Mouse (Mus musculus): ENCODE measurements around the gene Cyren.
A peak's percentile ranks its signal among the peaks of the same experiment; 100 is the strongest.

The Cyren gene

DNA sequence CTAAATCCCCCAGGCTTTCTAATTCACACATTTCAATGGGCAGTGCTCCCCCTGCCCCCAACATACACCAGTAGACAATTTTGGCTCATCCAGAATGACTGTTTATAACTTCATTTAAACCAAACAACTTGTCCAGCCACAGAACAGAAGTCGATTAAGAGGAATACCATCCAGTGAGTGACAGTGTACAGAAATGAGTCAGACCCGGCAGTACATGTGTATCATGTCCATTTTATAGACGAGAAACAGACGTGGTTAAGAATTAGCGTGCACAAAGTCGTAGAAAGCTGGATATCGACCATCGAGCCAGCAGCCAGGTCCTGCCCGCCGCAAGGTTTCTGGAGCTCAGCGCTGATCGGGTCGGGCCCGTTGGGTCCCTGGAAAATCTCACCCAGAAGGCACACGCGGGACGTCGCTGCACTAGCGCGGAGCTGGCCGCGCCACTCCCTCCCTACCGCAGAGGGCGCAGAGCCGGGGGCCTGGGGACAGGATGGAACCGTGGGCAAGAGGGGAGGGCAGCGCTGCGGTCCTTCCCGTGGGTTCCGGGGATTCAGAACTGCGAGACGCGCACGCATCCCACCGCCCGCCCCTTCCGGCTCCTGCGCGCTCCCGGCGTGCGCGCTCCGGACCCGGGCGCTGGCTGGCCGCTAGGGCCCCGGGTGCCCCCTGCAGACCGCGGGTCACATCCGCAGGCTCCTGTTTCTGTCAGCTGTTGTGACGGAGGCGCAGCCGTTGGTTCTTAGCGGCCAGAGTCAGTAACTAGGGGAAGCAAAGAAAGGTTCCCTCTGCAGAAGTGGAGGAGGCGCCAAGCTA lies at the start of gene Cyren:
TSS of gene Cyren (minus strand) at position 552 of the 813 bp plus-strand sequence.
- peak; percentile 95 for DNase-seq

DNA sequence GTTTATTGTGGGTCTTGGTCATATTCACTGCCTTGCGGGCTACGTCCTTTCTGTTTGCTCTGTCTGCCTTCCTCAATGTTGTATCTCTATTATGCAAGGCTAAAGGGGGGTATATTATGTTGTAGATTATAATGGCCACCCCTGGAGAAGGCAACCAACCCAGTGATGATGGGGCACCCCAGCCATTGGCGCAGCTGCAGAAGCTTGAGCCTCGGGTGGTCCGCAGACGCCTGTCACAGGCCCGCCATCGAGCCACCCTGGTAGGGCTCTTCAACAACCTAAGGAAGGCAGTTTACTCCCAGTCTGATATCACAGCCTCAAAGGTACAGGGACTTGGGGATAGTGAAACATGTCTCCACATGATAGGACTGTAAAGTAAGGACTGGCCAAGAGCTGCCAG lies 49.7 kb upstream of the Cyren start:
- DNase-seq: no peak

DNA sequence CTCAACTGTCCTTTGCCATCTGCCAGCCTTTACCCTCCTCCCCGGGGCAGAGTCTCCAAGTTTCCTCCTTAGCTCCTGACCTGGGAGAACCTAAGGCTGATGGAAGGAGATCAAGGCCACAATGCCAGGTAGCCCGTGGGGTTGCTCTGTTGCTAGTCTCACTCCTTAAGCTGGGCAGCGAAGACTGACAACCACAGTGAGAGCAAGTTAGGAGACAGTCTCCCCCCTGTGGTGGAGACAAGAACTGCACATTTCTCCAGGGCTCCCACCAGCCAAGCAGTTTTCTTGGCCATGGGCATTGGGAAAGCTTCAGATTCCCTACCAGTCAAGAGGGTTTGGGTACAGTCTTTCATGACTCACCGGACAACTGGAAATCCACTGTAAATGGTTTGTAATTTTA lies 49.3 kb upstream of the Cyren start:
- DNase-seq: peak; percentile 76

DNA sequence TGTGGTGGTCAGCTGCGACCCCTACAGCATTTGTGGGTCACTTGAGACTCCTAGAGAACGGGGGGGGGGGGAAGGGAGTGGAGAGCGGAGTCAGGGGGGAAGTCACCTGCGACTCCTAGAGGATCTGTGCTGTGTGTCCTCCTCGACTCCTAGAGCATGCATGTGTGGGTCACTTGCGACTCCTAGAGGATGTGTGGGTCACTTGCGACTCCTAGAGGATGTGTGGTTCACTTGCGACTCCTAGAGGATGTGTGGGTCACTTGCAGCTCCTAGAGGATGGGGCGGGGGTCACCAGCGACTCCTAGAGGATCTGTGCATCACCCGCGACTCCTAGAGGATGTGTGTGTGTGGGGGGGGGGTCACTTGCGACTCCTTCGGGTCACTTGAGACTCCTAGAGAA lies 44.1 kb upstream of the Cyren start:
- peak; percentile 39 for DNase-seq

DNA sequence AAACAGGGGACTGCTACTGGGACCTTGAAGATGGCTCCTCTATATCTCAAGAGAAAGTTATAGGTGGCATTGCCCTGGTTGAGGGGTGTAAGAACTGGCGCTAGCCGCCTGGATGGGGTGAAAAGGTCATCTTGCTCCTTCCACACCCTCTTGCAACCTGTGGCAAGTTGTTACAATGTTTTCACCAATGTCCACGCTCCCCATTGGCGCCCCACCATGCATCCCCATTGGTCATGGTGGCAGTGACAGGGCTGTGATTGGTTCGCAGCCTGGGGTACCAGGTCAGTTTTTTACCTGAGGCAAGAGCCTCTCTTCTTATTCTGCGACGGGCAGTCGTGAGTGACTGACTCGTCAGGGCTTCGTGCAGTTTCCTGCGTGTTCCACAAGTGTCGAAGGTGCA lies 42.8 kb upstream of the Cyren start:
- DNase-seq: no peak

DNA sequence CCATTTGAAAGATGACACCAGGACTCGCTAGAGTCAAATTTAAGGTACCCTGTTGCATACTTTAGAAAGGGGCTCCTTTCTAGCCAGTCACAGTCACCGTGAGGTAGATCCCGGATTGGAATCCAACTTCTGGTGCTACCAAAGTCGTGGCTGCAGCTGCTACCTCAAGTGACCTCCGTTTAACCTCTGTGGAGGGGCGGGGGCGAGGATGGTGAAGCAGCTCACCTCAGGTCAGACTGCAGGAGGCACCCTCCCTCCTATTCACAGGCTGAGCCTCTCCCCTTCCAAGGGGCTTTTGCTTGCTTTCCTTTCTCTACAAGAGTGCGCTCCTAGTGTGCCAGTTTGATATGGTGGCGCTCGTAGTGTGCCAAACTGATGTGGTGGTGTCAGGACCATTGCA lies 42.1 kb upstream of the Cyren start, which contains the start of gene Stra8:
TSS of gene Stra8 (plus strand) at position 208 of the 400 bp plus-strand sequence.
- no peak for DNase-seq

DNA sequence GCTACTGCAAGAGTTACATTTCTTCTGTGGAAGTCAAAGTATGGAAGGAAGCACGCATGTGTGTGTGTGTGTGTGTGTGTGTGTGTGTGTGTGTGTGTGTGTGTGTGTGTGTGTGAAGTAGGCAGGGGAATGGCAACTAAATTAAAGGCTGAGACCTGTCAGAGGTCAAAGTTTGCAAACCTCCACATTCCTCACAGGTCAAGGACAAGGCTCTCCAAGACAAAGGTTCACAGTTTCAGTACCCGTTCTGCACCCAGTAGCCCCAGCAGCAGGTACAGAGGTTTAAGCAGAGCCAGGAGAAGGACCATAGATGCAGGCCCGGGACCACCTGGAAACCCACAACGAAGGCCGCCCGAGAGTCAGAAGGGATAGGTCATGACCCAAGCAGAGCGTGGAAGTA lies 41.3 kb upstream of the Cyren start:
- no peak for DNase-seq

DNA sequence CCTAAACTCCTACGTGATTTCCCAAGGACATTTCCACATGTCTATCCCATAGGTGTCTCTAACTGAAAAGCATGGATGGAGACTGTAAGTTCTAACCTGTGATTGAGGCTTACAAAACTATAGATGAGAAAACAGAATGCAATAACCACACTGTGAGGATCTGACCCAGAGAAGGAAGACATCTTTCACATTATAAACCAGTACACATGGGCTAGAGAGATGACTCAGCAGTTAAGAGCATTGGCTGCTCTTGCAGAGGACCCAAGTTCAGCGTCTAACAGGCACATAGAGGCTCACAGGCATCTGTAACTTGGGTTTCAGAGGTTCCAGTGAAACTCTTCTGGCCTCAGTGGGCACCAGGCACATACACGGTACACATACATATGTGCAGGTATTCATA lies 36.6 kb upstream of the Cyren start:
- no peak for DNase-seq

DNA sequence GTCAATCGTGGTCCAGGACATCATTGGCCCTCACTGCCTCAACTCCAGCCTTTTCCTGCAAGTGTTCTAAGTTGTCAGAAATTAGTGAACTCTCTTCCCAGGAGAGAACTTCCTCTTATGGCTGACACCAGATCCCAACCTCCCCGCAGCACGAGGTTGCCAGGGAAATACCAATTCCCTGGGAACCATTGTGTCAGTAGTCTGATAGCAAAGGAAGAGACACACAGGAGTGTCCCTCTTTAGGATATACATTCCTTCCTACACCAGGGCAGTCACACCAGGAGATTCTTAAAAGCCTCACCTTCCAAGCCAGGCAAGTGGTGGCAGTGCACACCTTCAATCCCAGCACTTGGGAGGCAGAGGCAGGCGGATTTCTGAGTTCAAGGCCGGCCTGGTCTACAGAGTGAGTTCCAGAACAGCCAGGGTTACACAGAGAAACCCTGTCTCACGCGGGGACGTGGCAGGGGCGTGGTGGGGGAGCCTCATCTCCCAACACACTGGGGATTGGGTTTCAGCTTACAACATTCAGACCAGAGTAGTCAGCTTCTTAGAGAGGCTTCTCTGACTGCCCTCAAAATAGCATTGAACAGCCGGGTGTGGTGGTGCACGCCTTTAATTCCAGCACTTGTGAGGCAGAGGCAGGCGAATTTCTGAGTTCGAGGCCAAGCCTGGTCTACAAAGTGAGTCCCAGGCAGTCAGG lies 35.6 kb upstream of the Cyren start:
- no peak for DNase-seq

DNA sequence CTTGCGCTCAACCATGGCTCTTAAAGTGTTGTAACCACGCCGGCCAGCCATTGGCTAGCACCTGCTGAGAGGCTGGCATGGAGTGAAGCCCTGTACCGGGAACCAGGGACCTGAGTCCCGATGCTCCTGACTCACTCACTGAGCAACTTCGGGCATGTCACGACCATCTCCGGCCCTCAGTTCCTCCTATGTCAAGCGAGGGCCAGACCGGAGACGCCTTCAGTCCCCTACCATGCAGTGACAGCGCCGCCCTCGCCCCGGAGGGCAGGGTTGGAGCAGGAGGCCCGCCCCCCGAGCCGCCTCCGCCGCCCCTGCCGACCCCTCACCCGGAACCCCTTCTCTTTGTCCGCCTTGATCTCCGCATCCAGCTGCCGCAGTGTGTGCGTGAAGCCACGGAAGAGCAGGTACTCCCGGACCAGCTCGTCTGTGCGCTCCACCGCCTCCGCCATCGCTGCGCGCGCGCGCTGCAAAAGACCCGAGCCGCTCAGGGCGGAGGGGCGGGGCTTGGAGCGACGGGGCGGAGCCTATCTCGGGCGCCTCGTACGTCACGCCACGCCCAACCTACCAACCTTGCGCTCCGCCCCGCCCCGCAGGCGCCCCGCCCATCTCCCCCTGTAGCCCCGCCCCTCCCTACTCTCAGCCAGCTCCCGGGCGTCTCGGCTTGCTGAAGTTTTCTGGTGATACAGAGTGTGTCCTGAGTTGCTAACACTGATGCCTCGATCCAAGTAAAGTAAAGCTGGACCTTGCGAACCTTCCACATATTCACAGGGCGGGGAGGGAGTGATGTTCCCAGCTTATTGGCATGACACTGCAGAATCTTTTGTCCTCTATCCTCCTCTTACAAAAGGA lies 32.7 kb upstream of the Cyren start, which contains the start of gene Wdr91:
TSS of gene Wdr91 (minus strand) at position 506 of the 849 bp plus-strand sequence.
- peak; percentile 95 for DNase-seq

DNA sequence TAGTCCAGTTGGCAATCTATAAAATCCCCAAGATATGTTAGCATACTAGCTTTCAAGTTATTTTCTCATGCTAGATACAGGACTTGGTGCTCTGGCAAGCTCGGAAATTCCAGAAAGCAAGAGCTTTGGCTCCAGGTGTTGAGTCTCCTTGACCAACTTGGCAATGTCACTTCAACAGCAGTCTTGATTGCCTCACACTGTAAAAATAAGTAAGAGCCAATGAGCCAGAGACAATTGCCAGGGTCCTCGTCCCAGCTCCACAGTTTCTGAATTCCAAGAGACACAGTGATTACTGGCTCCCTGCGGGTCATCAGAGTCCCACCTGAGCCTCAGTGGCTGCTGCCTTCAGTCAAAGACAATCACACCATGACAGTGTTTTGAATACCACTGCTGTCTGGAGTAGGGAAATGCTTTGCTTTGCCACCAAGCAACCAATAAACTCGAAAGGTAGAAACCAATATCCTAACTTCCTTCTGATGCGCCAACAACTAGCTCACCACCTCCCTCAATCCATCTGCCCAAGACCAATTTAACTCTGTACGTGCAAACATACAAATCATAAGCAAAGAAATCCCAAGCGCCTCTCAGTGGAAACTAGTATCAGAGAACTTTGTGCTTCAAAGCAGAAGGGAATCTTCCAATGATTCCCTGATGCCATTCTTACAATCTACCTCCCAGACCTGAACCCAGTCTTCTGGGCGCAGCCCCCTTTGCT lies 31.9 kb upstream of the Cyren start:
- DNase-seq: no peak

DNA sequence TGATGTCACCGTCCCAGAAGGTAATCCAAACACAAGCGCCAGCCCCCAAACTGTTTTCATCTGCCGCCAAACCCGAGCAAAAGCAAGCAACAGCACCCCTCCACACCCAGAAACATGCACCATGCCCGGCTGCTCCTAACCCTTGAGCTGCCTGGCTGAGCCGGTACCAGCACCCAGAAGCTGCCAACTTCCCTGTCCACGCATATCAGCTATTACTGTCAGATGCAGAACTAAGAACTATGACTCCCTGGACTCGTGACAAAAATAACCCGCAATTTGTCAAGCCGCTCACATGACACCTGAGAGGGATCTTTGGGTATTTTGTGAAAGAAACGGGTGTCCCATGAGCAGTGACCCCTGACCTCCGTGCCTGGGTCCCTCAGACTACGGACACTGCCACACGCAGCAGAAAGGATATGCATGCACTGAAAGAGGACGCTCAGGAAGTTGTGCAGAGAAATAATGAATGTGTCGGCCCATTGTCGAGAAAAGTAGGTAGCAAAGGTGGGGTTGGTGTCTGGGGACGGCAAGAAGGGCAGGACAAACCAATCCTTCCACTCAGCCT lies 29.9 kb upstream of the Cyren start:
- DNase-seq: no peak

DNA sequence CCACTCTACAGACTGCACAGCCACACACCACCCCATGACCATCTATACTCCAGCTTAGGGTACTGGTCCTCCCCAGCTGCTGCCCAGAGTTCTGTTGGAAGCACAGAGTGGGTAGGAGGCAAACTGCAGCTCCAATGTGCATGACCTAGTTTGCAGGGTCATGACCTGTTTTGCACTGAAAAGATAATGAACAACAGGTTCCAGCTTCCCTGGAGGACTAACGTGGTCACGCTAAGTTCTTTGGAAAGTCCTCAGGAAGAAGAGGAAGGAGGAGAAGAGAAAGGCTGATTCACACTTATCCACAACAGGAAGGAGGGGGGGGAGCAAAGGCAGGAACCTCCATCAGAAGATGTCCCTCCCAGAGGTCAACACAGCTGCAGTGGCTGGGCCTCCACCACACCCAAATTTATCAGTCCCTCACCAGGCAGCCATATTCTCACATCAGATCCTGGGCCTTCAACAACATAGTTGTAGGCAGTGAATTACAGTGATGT lies 29.3 kb upstream of the Cyren start:
- DNase-seq: no peak

DNA sequence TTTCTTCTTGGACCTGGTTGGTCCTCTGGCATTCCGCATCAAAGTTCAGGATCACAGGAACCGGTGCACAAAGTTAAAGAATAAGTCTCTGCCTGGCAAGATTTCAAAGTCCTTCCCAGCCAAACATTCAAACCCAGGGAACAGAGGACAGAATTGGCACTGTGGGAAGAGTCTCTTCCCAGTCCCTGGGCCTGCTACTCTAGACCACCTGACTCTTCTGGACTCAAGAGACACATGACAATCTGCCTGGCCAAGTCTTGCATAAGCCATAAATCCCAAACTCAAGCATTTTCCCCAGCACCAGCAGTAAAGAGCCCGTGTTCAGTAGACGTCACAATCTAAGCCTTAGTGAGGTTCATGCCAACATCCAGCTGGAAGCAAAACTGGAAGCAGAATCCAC lies 28.8 kb upstream of the Cyren start:
- no peak for DNase-seq

DNA sequence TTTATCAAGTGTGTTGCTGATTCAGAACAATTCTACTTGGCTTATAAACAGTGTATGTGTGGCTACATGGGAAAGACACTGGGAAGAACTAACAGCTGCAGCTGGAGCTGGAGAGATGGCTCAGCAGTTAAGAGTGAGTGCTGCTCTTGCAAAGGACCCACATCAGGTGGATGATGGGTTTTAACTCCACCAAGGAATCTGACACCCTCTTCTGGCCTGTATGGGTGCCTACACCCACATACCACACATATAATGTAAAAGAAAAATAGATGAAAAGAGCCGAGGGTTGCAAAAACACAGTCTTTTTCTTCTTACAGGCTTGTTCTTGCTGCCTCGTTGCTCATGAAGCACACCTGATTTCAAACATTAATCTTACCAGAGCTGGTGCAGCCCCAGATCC lies 28.3 kb upstream of the Cyren start:
- DNase-seq: no peak

DNA sequence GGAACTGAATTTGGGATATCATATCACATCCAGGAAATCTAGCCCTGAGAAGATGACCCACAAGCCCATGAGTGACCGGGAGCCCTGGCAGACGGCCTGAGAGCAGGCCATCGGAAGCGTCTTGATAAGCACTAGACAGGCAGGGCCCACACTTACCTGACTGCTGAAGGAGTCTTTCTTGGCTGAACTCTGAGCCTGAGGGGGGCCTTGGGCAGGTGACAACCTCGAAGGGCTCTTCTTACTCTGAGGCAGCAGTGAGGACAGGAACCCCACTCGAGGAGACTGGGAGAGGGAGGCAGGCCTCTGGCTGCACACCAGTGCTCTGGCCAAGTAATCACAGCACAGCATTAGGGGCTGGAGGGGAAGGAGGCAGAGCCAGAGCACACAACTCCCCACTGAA lies 26.5 kb upstream of the Cyren start:
- no peak for DNase-seq

DNA sequence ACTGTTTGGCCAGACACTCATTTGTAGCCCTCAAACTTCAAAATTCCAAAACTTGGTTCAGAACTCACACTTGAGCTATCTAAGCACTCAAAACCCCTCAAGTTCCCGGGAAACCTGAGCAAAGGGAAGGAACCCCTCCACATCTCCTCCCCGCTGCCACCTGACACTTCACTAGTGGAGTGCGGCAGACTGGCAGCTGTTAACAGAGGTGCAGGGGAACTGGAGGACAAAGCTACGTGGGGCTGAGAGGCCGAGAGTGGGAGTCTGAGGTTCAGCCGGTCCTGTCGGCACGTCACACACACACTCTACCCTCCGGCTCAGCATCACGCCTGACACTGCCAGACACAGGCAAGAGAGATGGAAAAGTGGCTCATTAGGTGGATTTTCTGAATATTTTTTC lies 26.0 kb upstream of the Cyren start:
- DNase-seq: no peak

DNA sequence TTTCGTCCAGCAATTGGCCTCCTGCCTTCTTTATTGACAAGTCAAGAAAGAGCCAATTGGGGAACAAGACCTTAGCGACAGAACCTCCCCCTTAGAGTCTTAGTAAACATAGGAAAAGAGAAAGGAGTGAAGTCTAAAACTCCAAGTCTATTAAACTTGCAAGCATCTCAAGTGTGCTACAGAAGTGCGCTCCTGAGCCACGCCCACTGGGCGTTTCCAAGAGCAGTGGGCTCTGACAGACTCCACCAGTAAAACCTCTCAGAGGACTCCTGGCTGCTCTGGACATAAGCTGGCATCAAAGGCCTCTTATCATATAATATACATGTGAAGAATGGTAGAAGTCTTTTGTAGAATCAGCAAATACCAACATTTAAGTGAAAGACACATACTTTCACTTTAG lies 25.6 kb upstream of the Cyren start:
- no peak for DNase-seq

DNA sequence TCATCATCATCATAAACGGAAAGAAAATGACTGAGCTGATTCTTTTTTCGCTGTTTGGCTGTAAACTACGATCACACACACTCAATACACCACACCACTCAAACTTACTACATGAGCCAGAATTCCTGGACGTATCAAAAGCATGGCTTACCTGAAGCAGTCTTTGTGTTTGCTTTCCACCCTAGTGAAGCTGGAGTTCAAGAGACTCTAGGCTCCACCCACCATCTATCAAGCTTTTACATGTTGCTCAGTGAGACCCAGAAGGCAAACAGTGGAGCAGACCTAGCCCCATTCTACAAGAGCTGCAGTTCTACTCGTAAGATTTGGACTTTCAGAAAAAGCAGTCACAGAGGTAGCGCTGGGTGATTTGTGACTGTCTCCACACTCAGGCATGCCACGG lies 24.7 kb upstream of the Cyren start:
- DNase-seq: no peak

DNA sequence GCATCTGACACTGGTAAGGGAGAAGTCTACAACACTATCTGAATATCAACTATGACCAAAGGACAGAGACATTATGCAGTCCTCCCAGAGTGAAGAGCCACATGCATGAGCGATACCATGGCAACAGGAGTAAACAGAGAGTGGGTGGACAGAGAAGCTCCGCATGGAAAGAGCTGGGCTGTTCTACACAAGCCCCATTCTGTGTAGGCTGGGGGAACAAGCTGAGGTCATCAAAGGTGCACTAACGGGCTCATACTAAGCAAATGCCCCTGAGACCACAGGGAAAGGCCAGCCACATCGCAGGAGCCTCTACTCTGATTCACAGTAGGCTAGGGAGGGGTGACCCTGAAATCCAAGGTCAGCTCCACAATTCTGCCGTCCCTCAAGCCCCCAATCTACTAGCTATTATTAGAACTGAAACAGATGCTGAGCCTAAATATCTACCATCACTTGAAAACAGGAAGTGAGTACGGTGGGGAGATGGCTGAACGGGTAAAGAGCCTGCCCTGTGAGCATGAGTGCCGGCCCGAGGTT lies 24.1 kb upstream of the Cyren start:
- DNase-seq: no peak

DNA sequence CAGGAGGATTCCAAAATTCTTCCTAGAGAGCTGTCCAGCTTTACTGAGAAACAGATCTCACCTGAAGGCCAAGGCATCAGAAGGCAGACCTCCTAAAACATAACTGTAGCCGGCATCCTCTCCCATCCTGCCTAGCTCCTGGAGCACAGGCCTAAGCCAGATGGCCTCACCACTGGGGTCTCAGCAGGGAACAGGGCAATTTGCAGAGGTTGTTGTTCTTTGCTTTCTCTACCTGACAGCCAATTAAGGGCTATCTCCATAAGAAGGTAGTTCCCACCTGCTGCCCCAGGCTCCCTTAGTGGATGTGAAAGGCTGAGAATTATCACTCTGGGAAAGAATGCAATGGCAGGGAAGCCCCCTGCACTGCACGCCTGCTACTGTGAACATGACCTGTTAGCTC lies 23.1 kb upstream of the Cyren start:
- DNase-seq: no peak

DNA sequence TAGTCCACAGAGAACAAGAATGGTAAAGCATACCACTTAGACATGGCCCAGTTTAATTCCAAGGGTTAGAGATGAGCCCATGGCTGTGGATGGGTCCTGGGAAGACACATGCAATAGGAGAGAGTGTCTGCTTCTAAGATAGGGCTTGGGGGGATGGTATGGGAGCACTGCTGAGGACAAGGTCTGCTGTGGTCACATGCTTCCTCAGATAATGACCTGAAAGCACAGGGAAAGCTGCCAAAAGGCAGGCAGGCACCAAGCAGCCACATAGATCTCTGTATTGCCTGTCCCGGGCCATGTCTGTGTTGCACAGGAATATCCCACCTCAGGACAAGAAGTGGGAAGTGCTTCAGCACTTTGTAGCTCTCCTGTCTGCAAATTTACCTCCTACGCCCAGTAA lies 21.3 kb upstream of the Cyren start:
- no peak for DNase-seq

Measured in thymus, postnatal 25 days (tissue).